Mouse (Mus musculus) heart, adult 2 months (tissue): ENCODE data around the gene Cyp20a1.

Experiments used
- CTCF ChIP-seq: fragments of 200-600 bp; IDR thresholded peaks from 2 replicates; pipeline ENCODE4 v1.8.1; 2022; ENCODE audit warnings: antibody characterized with exemption, mild to moderate bottlenecking, moderate library complexity
- POLR2A ChIP-seq: fragments of 200-500 bp; IDR thresholded peaks from 2 replicates; pipeline ENCODE4 v1.6.1; 2011; ENCODE audit warnings: mild to moderate bottlenecking, low read depth, low read length, control low read depth; ENCODE audit not compliant: insufficient read depth

- no peak for TF ChIP-seq POLR2A
- TF ChIP-seq CTCF: no peak
Measured at GRCm38 (mm10) chr1:60293921-60294320, 49.2 kb upstream of the Cyp20a1 start.
